In genomic region chr2:53029716-53030431, GRCm38 (mm10) we compare ENCODE assay signal across 9 mouse cellular contexts.
DNase-seq lines count a peak whose midpoint lies in the region; ATAC-seq and TF ChIP-seq lines count a peak whose summit lies in the region.
"Had no signal": no experiment of that assay in that cellular context is flagged by ENCODE, and none has a peak within 500 bp of the region (broad histone marks: within the 10 kb centered on the region; RNA-seq: fewer than 3 reads in every experiment).

No protein-coding gene starts in this region.

- H3K4me2 ChIP-seq in intestine, embryonic 15.5 days (replicated peaks) = no peak overlapping the region

- H3K9me3 ChIP-seq in intestine, embryonic 15.5 days = no peaks in the 10 kb centered on the region

- TF ChIP-seq CTCF in gastrocnemius, adult 2 months (IDR thresholded peaks at IDR 0.05) = no peak

- intact Hi-C loops in gastrocnemius, adult 2 months (cut with DNase I) = no loop called here

- peak overlapping the region; percentile 64 for H3K27ac ChIP-seq in gastrocnemius, adult 2 months
- peak overlapping the region; percentile 79 for H3K27ac ChIP-seq in intestine, embryonic 15.5 days

- H3K36me3 ChIP-seq in intestine, embryonic 15.5 days = no peaks in the 10 kb centered on the region

- 52% methylated on average over 7 of the region's 7 CpGs for WGBS in intestine, embryonic 15.5 days

- no peaks in the 10 kb centered on the region for H3K4me1 ChIP-seq in intestine, embryonic 15.5 days (replicated peaks)

- no peak for DNase-seq in gastrocnemius, adult 2 months
- no peak for DNase-seq in gastrocnemius, postnatal 10 days
- DNase-seq in urinary bladder, postnatal 14 days (ENCODE audit: low spot score) = peak; percentile 18
- DNase-seq in urinary bladder, postnatal 36 days (ENCODE audit: low spot score in 2 of 2) = no peak
- DNase-seq in telencephalon, adult 2 months (ENCODE audit: low read depth, low spot score) = peak; percentile 72
- DNase-seq in thymus, postnatal 4 days = no peak
- no peak for DNase-seq in cerebellum, postnatal 14 days

- H3K27me3 ChIP-seq in intestine, embryonic 15.5 days (replicated peaks) = no peaks in the 10 kb centered on the region

- peak overlapping the region; percentile 19 for H3K4me3 ChIP-seq in gastrocnemius, adult 2 months
- H3K4me3 ChIP-seq in intestine, embryonic 15.5 days (replicated peaks) = no peak overlapping the region
- H3K4me3 ChIP-seq: erythroblast, embryonic 14.5 days had no signal

- peak; percentile 71 for ATAC-seq in intestine, embryonic 15.5 days

- H3K9ac ChIP-seq in intestine, embryonic 15.5 days = no peak overlapping the region

Comparison
In these comparisons a context has a peak if more than half of its experiments do, and no peak if none do; other contexts are left out.
1. DNase-seq: peak in urinary bladder, postnatal 14 days (single experiment) and telencephalon, adult 2 months (single experiment); none in gastrocnemius, adult 2 months (single experiment), gastrocnemius, postnatal 10 days (single experiment), urinary bladder, postnatal 36 days (0 of 2), thymus, postnatal 4 days (single experiment) and cerebellum, postnatal 14 days (0 of 2).